Mouse (Mus musculus): ENCODE data around the gene Map2k4. TPM values are rescaled to one million over a fixed set of nuclear protein-coding genes. Genes with fewer than 3 reads are reported as not detected.

Map2k4 gene
- total RNA-seq, 2 experiments from 2014 or later: 53.6 to 59.7 TPM

DNA sequence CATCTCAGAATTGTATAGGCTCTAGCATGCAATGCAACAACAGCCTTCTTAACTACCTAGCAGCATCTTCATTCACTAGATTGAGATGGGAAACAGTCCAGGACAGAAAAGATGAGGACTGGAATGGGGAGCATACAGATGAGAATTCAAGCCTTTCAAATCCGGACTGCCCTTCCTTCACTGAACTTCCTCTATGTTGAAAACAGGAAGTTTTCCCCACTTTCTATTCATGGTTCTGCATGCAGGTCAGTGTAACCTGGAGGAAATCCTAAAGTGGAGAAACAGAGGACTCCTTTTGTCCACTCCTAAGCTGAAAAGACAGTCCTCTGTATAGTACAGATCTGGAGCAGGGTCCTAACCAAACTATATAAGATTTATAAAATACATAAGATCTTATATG, 68.1 kb downstream of the Map2k4 start:
- DNase-seq (ENCODE audit: low spot score in 2 of 2): no peak

DNA sequence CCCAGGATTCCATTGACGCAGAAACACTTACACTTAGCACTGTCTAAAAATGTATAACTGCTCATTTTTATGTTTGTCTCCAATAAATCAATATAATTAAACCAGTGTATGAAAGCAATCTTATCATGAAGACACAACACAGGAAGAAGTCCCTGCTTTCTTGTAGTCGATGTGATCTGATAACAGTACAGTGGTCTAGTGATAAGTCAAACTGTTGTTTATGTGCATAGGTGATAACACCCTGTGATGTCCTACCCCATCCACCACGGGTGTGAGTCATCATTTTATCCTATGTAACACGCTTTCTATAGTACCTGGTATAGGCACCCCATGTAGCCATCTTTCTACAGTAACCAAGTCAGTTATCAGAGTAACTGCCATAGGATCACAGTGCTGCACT, 74.3 kb downstream of the Map2k4 start:
- DNase-seq (ENCODE audit: low spot score in 2 of 2): no peak

DNA sequence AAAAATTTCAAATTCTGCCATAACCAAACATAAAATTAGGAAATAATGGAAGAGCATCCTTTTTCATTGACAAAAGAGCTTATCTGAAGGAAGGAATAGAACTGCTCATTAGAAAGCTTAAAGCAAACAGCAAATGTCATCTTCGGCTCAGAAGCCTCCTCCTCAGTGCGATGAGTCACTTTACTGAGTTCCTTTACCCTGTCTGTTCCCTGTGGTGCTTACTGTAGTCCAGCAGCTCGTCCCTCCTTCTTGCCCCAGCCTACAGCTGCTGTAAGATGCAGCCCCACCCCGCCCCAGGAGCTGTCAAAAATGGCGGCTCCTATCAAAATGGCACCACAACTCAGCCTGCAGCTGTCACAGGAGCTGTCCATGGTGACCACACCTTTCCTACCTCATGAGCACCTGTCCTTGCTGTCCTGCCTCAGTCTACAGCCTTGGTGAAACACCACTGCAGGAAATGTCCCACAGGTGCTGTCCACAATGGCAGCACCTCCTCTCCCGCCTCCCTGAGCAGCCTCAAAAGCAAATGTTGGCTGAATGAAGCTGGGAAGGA, 75.3 kb downstream of the Map2k4 start:
- no peak for DNase-seq (ENCODE audit: low spot score in 2 of 2)

DNA sequence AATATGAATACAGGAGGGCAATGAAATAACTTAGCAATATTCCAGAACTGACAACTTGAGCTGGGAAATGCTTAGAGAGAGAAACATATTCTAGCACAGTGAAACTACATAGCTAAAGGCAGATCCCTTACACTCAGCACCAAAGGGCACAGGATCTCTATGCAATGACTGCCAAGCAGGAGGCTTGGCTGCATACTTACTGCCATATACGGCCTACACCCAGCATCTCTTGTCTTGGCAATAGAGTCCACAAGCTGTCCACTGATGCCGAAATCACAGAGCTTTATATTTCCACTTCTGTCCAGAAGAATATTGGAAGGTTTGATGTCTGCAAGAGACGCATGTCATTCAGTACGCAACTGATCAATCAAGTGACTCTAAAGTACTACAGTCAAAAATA, 81.3 kb downstream of the Map2k4 start:
- DNase-seq (ENCODE audit: low spot score in 2 of 2): no peak

DNA sequence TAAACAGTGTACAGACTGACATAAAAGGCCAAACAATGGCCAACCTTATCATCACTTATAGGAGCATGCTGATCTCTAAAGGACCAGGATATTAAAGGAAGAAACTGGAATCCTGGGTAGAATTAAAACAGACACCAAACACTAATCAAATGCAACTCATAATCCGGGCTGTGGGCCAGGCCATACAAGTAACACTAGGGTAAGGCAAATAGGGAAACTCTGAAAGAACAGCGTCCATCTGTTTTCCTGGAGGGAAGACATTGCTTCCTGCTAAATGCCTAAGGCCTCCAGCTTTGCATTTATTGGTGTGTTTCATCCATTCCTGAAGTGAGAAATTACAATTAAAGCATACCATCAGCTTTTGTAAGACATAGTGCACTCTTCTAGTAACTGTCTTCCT, 81.9 kb downstream of the Map2k4 start:
- DNase-seq (ENCODE audit: low spot score in 2 of 2): no peak

DNA sequence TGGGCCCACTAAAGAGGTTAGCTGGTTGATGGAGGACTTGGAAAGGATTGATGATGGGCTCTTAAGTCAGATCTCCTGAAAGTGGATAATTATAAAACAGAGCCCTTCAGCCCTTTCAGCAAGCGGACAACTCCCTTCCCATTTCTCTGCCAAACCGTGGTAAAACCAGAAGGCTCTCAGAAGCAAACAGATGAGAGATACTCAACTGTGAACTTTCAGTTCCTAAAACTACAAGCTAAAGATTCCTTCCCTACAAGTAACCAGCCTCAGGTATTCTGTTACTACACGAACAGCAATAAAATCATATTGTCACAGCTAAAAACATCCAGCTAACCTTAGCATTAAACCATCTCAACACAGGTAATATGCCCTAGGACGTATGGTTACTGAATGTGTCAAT, 83.2 kb downstream of the Map2k4 start:
- no peak for DNase-seq (ENCODE audit: low spot score in 2 of 2)

DNA sequence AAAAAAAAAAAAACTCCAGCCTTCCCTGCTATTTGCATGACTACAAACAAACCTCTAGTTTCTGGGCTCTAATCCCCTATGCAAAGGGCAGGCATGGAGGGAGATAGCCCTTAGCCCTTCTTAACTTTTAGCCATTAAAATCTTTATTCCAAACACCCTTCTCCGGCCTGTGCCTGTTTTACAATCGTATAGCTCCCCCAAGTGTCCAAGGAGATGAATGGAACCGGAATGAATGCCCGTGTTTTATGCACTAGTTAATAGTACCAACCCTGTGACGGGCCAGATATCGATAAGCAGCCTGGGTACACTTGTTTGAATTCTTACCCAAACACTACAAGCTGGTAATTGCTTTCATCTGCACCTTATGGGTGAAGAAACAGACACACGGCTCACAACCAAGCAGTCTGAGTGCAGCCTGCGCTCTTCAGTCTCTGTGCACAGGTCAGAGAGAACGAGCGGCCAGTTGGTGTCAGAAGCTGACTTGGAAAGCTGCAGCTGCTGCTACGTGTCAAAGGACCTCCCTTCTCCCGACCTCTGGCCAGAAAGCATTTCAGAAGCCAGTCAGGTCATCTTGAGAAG, 109.2 kb downstream of the Map2k4 start:
- peak in 1 of 2 experiments; percentile 19 for DNase-seq (ENCODE audit: low spot score in 2 of 2)

DNA sequence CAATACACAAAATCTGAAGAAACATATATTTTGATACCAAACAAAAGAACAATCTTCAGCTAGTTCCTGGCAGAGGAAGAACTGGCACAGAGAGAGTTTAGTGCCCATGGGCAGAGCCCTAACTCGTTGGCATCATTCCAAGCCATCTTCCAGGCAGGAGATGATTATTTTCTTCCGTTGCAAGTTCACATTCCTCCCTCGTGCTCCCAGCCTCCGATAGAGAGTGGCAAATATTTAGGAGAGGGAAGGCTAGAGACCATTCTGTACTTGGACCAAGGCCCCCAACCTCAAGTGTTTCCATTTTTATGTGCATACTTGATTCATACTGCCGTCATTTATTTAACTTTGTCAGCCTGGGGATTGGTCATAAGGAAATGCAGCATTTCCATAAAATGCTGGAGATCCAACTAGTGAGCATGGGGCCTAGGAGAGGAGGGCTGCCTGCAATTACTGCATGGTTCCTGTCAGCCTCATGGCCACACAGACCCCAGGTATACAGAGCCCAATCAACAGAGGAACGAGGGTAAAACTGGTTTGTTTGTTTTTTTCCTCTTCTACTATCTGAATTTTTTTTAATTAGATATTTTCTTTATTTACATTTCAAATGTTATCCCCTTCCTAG, 120.6 kb downstream of the Map2k4 start:
- no peak for DNase-seq (ENCODE audit: low spot score in 2 of 2)

DNA sequence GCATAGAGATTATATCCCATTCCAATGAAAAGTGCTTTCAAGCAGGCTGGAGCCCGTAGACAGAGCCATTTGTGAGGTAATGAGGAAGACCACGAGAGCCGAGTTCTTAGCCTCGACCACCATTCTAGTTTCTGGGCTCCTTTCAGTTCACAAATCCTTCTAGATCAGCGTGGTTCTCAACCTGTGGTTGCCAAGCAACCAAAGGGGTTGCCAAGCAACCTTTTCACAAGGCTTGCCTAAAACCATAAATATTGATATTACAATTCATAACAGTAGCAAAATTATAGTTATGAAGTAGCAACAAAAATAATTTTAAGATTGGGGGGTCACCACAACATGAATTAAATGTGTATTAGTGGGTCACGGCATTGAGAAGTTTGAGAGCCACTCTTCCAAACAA, 123.2 kb downstream of the Map2k4 start:
- DNase-seq (ENCODE audit: low spot score in 2 of 2): no peak

DNA sequence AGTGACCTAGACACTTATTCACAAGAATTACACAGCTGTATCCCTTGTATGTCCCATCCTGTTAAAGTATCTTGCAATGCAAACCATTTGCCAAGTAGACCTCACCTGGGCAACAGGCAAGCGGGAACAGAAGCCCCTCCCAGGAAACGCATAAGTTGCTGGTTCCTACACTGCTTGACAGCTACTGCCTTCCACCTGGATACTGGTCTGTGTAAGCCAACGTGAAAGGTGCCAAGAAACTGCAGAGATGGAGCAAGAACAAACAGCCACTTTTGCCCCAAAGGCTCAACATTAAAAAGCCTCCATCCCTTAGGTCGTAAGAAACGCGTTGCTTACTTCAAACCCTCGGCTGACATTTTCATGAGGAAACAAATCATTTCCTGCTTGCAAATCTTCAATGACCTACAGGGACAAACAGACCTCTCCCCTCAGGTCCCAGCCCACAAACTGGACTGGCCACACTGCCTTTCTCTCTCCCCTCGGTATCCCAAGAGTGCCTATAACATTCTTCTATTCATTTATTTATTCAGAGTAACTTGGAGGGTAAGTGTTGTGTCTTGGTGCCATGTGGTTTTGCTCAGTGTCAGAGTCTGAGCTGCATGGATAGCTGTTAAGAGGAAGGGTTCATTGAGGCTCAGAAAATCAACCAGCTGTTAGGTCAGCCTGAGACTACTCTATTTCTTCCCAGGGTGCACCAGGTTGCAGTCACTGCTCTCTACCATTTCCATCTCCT, 126.1 kb downstream of the Map2k4 start:
- DNase-seq (ENCODE audit: low spot score in 2 of 2): no peak

DNA sequence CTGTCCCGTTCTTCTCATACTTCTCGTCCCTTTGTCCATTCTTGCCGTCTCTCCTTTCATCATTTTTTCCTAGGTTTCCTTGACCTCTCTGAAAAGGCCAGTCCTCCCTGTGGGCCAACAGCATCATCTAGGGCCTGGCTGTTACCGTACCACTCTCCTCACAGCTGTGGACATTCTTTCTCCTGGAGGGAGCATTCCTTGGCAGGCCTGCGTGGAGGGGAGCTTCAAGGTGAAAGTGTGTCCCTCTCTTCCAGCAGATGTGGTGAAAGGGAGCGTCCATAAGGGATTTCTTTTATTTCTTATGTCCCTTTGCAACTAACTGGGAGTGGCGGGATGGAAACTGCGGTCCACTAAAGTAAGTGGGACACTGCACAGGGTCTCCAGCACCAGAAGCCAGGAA, 134.2 kb downstream of the Map2k4 start:
- no peak for DNase-seq (ENCODE audit: low spot score in 2 of 2)

DNA sequence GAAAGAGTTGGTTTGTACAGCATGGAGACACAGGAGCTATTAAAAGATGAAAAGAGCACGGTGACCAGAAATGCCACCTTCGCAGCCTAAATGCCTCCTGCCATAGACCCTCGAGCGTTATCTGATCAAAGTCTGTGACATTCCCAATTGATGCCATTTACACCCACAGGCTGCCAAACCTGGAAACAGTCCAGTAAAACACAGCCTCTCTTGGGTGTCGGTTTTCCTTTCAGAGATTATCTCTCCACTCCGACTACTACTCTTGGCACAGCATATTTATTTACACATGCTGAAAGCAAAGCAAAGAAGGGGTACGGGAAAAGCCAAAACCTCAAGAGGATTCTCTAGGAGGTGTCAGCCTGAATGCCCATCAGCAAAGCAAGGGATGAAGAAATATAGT, 136.7 kb downstream of the Map2k4 start:
- no peak for DNase-seq (ENCODE audit: low spot score in 2 of 2)

DNA sequence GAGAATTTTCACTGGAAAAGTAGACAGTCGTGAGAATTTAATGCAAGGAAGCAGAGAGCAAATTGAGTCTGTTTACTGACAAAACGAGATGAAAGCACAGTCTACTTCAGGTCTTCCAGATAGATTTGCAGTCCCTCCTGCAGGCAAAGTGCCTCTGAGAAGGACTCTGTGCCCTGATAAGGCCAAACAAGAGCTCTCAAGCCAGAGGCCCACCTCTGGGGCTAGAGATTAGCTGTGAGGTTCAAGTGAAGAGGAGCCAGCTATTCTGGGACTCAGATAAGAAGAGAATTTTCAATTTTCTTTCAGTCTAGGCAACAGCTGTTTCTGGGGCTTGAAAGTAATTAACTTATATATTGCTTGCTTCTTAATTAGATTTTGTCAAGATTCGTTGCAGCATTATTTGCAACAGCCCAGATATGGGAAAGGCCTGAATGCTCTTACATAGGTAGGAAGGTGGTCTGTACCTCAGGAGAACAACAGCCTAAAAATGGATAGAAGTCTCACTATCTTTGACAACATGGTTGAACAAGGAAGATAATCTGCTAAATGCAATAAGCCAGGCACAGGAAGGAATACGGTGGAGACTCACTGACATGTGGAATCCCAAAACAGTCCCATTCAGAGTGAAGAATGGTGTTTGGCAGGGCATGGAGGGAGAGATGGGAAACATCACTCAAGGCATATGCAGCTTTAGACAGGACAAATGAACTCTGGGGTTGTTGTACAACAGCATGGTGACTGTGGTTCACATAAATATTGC, 138.0 kb downstream of the Map2k4 start:
- DNase-seq (ENCODE audit: low spot score in 2 of 2): no peak

DNA sequence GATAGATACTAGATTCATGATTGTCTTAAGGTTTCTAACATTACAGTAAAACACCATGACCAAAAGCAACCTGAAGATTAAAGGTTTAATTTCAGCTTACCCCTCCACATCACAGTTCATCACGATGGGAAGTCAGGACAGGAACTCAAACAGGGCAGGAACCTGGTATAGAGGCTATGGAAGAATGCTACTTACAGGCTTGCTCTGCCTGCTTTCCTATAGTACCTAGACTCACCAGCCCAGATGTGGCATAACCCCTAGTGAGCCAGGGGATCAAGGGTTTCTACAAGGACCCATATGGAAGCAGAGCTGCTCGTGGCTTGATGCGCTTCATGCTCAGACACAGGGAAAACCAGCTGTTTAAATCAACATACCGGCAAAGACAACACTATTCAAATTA, 138.6 kb downstream of the Map2k4 start:
- no peak for DNase-seq (ENCODE audit: low spot score in 2 of 2)

DNA sequence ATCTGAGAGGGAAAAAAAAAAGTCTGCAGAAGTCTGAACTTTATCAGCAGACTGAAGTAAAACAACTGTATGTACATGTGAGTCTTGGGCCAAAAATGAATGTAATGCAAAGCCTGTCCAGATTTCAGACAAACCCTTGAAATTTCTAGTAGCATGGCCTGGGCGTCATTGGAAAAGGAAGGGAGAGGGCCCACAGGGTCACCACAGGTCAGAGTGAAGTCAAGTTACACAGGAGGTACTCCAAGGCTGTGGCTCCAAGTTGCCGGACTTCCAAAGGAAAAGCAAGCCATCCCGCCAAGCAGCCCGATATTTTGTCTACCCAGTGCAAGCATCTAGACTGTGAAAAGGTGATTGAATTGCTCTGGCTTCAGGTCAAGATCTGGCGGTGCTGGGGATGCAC, 141.8 kb downstream of the Map2k4 start:
- DNase-seq (ENCODE audit: low spot score in 2 of 2): no peak

DNA sequence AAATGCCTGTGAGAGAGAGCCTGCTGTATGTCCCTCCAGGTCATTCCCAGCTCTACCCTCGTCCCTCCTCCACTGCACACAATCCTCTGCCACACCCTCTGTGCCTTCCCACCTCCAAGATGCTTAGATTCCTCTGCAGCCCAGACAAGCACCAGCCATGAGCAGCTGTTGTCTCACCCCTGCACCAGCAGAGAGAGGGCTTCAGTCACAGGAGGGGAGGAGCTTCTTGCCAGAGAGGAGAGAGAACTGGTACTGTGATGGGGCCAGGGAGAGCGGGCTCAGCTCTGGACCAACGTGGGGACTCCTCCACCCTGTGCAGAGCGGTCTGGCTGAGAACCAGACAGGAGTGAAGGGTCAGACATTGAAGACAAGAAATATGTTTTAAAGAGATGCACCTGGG, 143.6 kb downstream of the Map2k4 start:
- no peak for DNase-seq (ENCODE audit: low spot score in 2 of 2)

DNA sequence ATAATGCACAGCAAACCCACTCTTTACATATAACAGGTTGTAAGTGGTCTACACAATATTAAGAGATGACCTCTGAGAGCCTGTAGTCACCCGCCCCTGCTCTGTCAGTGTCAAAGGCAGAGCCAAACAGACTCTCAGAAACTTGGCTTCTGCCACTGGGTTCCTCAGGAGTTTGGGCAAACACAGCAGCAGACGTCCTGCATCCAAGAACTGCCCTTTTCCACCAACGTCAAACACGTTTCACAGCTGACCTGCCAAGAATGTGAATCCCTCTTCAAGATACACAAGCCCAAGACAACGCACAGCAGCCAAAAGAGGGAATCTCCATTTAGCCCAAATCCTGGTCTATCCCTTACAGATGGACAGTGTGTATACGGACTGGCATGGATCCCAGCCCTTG, 147.8 kb downstream of the Map2k4 start:
- no peak for DNase-seq (ENCODE audit: low spot score in 2 of 2)

Small RNA genes within 50 kb of the gene (microRNA-seq; reads per million reads assigned to microRNA genes)
- 3,375 reads per million, percentile 86 among the genes with 10 or more reads in this experiment for gene Mir744

Other genes starting within 250 kb of the Map2k4 start
- gene Zkscan6, start 18.9 kb upstream of the Map2k4 start, total RNA-seq (2021): 1 to 10 TPM; 6.2 to 6.5 TPM